Mouse (Mus musculus): ENCODE measurements around the gene Morc1. TPM values are rescaled to one million over a fixed set of nuclear protein-coding genes. Genes with fewer than 3 reads are reported as not detected.

Gene Morc1
- polyA plus RNA-seq, 3 experiments from 2014 or later: 0.18 to 1.4 (median 0.67) TPM

GRCm38 (mm10) chr16:48627296-48627695, 196.3 kb downstream of the Morc1 start:
- peak; percentile 55 for ATAC-seq

- ATAC-seq: no peak
Measured at GRCm38 (mm10) chr16:48629710-48630109, 198.7 kb downstream of the Morc1 start.

GRCm38 (mm10) chr16:48630466-48630865, 199.4 kb downstream of the Morc1 start:
- no peak for ATAC-seq

GRCm38 (mm10) chr16:48632351-48632750, 201.3 kb downstream of the Morc1 start:
- ATAC-seq: no peak

GRCm38 (mm10) chr16:48646246-48646645, 215.2 kb downstream of the Morc1 start:
- no peak for ATAC-seq

GRCm38 (mm10) chr16:48671696-48672095, 240.7 kb downstream of the Morc1 start:
- ATAC-seq: peak; percentile 37

GRCm38 (mm10) chr16:48672664-48673063, 241.6 kb downstream of the Morc1 start:
- no peak for ATAC-seq

- peak; percentile 87 for ATAC-seq
Measured at GRCm38 (mm10) chr16:48675607-48676006, 244.6 kb downstream of the Morc1 start.

- no peak for ATAC-seq
Measured at GRCm38 (mm10) chr16:48676205-48676604, 245.2 kb downstream of the Morc1 start.

GRCm38 (mm10) chr16:48677381-48677780, 246.3 kb downstream of the Morc1 start:
- no peak for ATAC-seq

GRCm38 (mm10) chr16:48678029-48678428, 247.0 kb downstream of the Morc1 start:
- ATAC-seq: peak; percentile 54

Other genes with a start within 250 kb of the Morc1 start
- gene Dppa4, start 147.5 kb upstream of the Morc1 start, polyA plus RNA-seq (2017; shearing (Covaris generic)): not detected
- gene Dppa2, start 127.3 kb upstream of the Morc1 start, polyA plus RNA-seq (2017; shearing (Covaris generic)): not detected
- under 1 TPM in 1 of 3 experiments, not detected in 2; 0.56 TPM for gene Gm5485, start 18.8 kb upstream of the Morc1 start, polyA plus RNA-seq (2017; shearing (Covaris generic))